Mouse (Mus musculus) midbrain, embryonic 16.5 days (tissue): ENCODE measurements around the gene Calhm1. TPM values are rescaled to one million over a fixed set of nuclear protein-coding genes. Genes with fewer than 3 reads are reported as not detected.

Experiments used
- ATAC-seq: fragments of 200-750 bp; cut with Nextera tagmentation; 2 replicates; pipeline ENCODE4 v1.8.0; 2017; ENCODE audit warnings: moderate TSS enrichment
- H3K27ac ChIP-seq: fragments of 300-500 bp; sonication (generic); 2 replicates; pipeline ENCODE4 v1.5.1; 2014; ENCODE audit warnings: mild to moderate bottlenecking, low read length, mixed read lengths
- H3K27me3 ChIP-seq: fragments of 300-500 bp; sonication (generic); 2 replicates; pipeline ENCODE4 v1.6.1; 2014; ENCODE audit warnings: low read depth, low read length, mixed read lengths; ENCODE audit not compliant: control insufficient read depth, insufficient read depth
- H3K36me3 ChIP-seq: fragments of 300-500 bp; sonication (generic); 2 replicates; pipeline ENCODE4 v1.6.1; 2014; ENCODE audit warnings: mild to moderate bottlenecking, low read length, moderate library complexity, mixed read lengths; ENCODE audit not compliant: control insufficient read depth, insufficient read depth
- H3K4me1 ChIP-seq: fragments of 300-500 bp; sonication (generic); 2 replicates; pipeline ENCODE4 v1.6.1; 2014; ENCODE audit warnings: mild to moderate bottlenecking, low read length, mixed read lengths; ENCODE audit not compliant: control insufficient read depth, insufficient read depth
- H3K4me2 ChIP-seq: fragments of 300-500 bp; sonication (generic); 2 replicates; pipeline ENCODE4 v1.6.1; 2014; ENCODE audit warnings: mild to moderate bottlenecking, low read length, mixed read lengths
- H3K4me3 ChIP-seq: fragments of 300-500 bp; sonication (generic); 2 replicates; pipeline ENCODE4 v1.5.1; 2014; ENCODE audit warnings: low read depth, mild to moderate bottlenecking, low read length, moderate library complexity, mixed read lengths
- H3K9ac ChIP-seq: fragments of 300-500 bp; sonication (generic); 2 replicates; pipeline ENCODE4 v1.6.1; 2014; ENCODE audit warnings: low read depth, low read length, mixed read lengths
- H3K9me3 ChIP-seq: fragments of 300-500 bp; sonication (generic); replicated peaks from 2 replicates; pipeline ENCODE4 v1.6.1; 2014; ENCODE audit warnings: mild to moderate bottlenecking, low read length, mixed read lengths; ENCODE audit not compliant: control insufficient read depth, poor library complexity, severe bottlenecking
- WGBS: fragments of 180-500 bp; shearing (Covaris S2); extraction: QIAGEN DNeasy Blood & Tissue Kit; methylation state at CpG from one replicate; pipeline ENCODE4 v1.1.7; 2014; 5-methylcytosine and 5-hydroxymethylcytosine counted together
- polyA plus RNA-seq: library from polyadenylated mRNA; unstranded; fragments of >200 nt; fragmentation: Nextera tagmentation; extraction: Ambion mirVana; gene quantifications from 2 replicates; pipeline ENCODE4 v1.2.1, GENCODE M21; 2015

Calhm1 gene
- polyA plus RNA-seq, 1 experiment from 2014 or later: not detected

DNA sequence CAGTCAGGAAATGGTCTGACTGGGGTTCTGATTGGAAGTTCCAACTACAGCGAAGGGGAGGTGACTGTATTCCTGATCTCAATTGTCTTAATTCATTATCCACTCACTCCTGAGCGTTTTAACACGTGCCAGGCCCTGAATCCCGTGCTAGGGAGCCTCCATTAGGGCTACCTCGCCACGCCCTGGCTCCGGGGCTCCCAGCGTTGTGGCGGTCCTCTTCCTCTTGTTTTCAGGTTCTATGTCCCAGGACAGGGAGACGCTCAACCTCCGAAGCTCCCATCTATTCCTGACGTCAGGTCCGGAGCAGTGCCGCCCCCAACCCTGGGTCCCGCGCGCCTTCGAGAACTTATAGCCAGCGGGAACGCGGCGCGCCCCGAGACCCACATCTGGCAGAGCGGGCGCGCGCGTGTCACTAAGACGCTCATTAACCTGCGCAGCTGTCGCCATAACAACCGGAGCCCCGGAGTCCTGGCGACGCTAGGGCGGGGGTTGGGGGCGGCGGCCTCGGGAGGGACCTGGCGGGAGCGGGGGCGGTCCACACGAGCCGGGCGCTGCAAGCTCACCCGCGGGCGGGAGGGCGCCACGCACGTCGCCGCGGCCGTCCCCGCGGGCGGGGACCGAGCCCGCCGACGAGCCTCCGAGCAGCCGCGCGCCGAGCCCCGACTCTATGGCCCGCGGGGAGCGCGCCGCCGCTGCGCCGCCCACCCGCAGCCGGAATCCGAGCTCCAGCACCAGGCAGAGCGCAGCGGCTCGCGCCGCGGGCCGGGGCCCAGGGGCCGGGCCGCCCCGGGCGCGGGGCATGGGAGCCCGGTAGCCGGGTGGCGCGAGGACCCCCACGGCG is 34.6 kb upstream of the Calhm1 start, which contains the start of gene Neurl1a:
TSS of gene Neurl1a (plus strand) at position 390 of the 841 bp plus-strand sequence.
- 0 out of 2 replicates have a peak, but pooled peaks cover 4% of the 10 kb centered on the region for H3K27me3 ChIP-seq

DNA sequence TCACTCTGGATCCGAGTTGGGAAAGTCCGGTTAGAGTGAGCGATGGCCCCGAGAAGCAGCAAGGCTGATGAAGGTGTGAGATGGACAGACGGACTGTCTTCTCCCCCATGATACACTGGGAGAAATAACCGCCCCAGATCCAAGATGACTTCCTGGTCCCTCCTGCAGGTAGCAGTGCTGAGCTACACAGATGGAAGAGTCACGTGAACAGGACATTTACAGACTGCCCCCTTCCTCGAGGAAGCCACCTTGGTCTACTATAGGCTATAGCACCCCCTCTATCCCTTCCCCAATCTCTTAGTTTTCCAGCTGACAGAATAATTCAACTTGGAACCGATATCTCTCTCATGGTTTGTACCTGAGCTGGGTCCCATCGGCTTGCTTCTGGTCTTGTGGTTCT is 33.9 kb upstream of the Calhm1 start:
- WGBS: 26% methylated on average over 10 of the region's 10 CpGs
- Histone ChIP-seq H3K27ac (no peak overlapping the region), H3K27me3 (0 out of 2 replicates have a peak, but pooled peaks cover 4% of the 10 kb centered on the region), H3K9ac (no peak overlapping the region), H3K9me3 (peaks cover 4% of the 10 kb centered on the region; the same call in 1 of the 2 replicates), H3K4me1 (peaks cover 11% of the 10 kb centered on the region), H3K4me3 (peak overlapping the region; percentile 84), H3K36me3 (no peaks in the 10 kb centered on the region), H3K4me2 (peak overlapping the region; percentile 85)
- ATAC-seq: peak; percentile 15

More for the DNA sequence above, 34.6 kb upstream of the Calhm1 start, which contains the start of gene Neurl1a:
- peaks cover 11% of the 10 kb centered on the region for H3K4me1 ChIP-seq
- ATAC-seq: peak; percentile 79
- no peaks in the 10 kb centered on the region for H3K36me3 ChIP-seq
- H3K4me2 ChIP-seq: peak within 1 kb of the TSS; percentile 85
- H3K4me3 ChIP-seq: peak within 1 kb of the TSS; percentile 84
- peak within 1 kb of the TSS; percentile 84 for H3K27ac ChIP-seq
- under 1% methylated on average over 64 of the region's 98 CpGs for WGBS
- peak within 1 kb of the TSS; percentile 81 for H3K9ac ChIP-seq
- peaks cover 4% of the 10 kb centered on the region; the same call in 1 of the 2 replicates for H3K9me3 ChIP-seq

DNA sequence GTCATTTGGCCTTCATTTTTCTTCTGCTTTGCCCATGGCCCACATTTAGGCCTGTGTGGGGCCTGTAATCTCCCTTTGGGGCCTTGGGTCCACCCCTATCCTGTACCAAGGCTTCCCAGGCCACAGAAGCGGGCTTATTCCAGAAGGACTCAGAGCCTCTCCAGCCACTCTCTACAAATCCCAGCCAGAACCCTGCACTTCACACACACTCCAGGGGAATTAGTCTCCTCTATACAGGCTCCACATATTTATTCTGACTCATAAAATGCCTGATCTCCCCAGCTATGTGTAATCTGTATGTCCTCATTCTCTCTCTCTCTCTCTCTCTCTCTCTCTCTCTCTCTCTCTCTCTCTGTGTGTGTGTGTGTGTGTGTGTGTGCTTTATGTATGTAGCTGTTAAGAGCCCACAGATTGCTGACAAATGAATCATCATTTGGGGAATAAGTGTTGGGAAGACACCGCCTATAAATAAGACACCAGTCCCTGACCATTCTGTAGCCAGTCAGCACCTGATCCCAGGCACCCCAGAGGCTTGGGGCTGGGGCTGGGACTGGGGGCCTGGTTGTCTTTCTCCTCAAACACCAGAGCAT is 33.0 kb upstream of the Calhm1 start:
- Histone ChIP-seq H3K9ac (no peak overlapping the region), H3K9me3 (peaks cover 1% of the 10 kb centered on the region; the same call in 1 of the 2 replicates), H3K36me3 (no peaks in the 10 kb centered on the region), H3K27me3 (0 out of 2 replicates have a peak, but pooled peaks cover 4% of the 10 kb centered on the region), H3K4me3 (no peak overlapping the region), H3K4me1 (peaks cover 11% of the 10 kb centered on the region), H3K4me2 (no peak overlapping the region), H3K27ac (no peak overlapping the region)
- WGBS: 64% methylated on average over 2 of the region's 2 CpGs
- no peak for ATAC-seq

DNA sequence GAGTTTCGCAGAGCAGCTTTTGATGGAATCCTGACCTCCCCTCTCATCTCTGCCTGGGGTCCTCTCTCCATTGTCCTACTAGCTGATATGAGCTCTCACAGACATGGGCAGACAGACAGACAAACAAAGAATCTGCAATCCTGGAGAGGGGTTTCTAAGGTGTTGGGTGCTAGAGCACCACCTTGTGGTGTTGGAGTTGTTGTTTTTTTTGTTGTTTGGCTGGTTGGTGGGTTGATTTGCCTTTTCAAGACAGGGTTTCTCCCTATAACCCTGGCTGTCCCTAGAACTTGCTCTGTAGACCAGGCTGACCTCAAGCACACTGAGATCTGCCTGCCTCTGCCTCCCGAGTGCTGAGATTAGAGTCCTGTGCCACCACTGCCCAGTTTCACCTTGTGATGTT is 31.4 kb upstream of the Calhm1 start:
- Histone ChIP-seq H3K9me3 (no peaks in the 10 kb centered on the region), H3K27ac (no peak overlapping the region), H3K36me3 (no peaks in the 10 kb centered on the region), H3K9ac (no peak overlapping the region), H3K4me3 (no peak overlapping the region), H3K27me3 (no peaks in the 10 kb centered on the region), H3K4me1 (peaks cover 5% of the 10 kb centered on the region), H3K4me2 (no peak overlapping the region)
- 71% methylated on average over 2 of the region's 2 CpGs for WGBS
- no peak for ATAC-seq

DNA sequence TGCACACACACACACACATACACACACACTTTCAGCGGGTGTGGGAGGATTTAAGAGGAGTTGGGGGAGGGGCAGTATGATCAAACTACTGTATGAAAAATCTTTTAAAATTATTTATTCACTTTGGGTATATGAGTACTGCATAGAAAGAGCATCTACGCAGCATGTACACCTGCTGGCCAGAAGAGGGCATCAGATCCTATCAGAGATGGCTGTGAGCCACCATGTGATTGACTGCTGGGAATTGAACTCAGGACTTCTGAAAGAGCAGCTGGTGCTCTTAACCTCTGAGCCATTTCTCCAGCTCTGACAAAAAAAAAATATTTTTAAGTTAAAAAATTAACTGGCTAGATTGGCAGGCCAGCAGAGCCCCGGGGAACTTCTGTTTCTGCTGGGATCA is 30.5 kb upstream of the Calhm1 start:
- no peaks in the 10 kb centered on the region for H3K27me3 ChIP-seq
- H3K9me3 ChIP-seq: no peaks in the 10 kb centered on the region
- H3K36me3 ChIP-seq: no peaks in the 10 kb centered on the region
- no peak for ATAC-seq
- 64% methylated on average over 3 of the region's 3 CpGs for WGBS
- no peak overlapping the region for H3K4me3 ChIP-seq
- H3K27ac ChIP-seq: no peak overlapping the region
- no peak overlapping the region for H3K4me2 ChIP-seq
- no peak overlapping the region for H3K9ac ChIP-seq
- H3K4me1 ChIP-seq: no peaks in the 10 kb centered on the region

DNA sequence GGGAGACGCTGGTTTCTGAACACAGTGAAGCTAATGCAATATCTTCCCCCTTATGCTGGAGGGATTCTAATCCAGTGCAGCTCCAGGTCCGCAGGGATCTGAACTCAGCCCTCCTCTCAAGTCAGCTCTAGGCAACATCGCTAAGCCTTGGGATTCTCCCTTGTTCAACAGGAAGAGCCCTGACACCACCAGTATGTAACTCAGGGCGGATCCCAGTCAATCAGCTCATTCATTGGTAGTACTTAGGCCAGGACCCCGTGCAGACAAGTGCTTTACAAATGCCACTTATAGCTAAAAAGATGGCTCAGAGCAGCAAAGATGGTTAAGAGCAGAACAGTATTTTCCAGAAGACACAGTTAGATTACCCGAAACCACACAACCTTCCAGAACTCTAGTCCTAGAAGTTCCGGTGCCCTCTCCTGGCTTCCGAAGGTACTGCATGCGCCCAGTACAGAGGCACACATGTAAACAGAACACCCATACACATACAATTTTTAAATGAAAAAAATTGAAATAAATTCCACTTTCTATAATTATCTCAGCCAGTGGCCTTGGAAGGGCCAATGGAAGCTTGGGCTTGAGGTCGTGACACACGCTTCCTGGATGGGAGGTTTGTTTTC is 24.8 kb upstream of the Calhm1 start:
- H3K27me3 ChIP-seq: no peaks in the 10 kb centered on the region
- H3K36me3 ChIP-seq: no peaks in the 10 kb centered on the region
- 26% methylated on average over 11 of the region's 11 CpGs for WGBS
- H3K4me1 ChIP-seq: no peaks in the 10 kb centered on the region
- no peaks in the 10 kb centered on the region for H3K9me3 ChIP-seq
- no peak overlapping the region for H3K4me3 ChIP-seq
- no peak overlapping the region for H3K9ac ChIP-seq
- no peak overlapping the region for H3K27ac ChIP-seq
- H3K4me2 ChIP-seq: peak overlapping the region; percentile 30; the same call in 1 of the 2 replicates
- ATAC-seq: 0 out of 2 replicates have a peak, but pooled peaks have one; percentile 14

DNA sequence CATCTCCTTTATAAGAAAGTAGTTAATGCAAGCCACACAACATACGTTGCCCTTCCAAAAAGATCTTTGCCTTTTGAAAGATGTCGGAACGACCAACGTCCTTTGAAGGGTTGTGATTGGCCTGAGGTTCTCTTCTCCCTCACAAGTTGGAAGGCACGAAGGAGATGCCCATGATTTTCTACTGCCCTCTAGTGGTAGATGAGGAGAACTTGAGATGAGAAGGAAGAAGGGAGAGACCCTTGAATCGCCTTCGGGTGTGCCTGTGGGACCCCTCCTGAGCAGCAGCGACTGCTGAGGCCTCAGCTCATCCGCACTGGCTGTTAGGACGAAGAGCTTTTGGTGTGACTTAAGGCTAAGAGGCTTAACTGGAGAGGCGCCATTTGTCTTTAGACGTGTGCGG is 24.2 kb upstream of the Calhm1 start:
- ATAC-seq: no peak
- Histone ChIP-seq H3K9ac (no peak overlapping the region), H3K27ac (no peak overlapping the region), H3K4me2 (peak overlapping the region; percentile 30), H3K4me1 (no peaks in the 10 kb centered on the region), H3K9me3 (no peaks in the 10 kb centered on the region), H3K36me3 (no peaks in the 10 kb centered on the region), H3K4me3 (no peak overlapping the region), H3K27me3 (no peaks in the 10 kb centered on the region)
- 7% methylated on average over 13 of the region's 13 CpGs for WGBS

DNA sequence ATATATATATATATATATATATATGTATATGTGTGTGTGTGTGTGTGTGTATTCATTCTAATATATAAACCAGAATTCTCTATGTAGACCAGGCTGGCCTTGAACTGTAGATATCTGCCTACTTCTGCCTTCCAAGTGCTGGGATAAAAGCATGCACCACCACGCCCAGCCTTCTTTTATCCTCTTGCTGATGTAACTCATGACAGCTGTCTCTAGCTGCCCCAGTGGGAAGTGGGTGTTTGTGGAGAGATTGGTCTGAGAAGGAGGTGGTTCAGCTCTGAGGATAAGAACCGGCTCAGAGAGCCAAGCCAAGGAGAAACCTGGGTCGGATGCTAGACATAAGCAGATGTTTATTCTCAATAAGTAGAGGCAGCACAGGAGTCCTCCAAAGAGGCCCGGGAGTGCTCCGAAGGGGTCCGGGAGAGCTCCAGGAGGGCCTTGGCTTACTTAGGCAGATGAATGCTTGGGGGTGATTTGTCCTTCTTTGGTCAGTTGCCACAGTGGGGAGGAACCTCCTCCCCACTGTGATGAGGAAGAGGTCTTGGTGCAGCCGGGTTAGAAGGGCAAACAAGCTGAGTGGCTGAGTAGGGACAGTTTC is 23.7 kb upstream of the Calhm1 start:
- Histone ChIP-seq H3K4me2 (no peak overlapping the region; the same call in 1 of the 2 replicates), H3K36me3 (no peaks in the 10 kb centered on the region), H3K9me3 (no peaks in the 10 kb centered on the region), H3K9ac (no peak overlapping the region), H3K4me1 (no peaks in the 10 kb centered on the region), H3K4me3 (no peak overlapping the region), H3K27me3 (no peaks in the 10 kb centered on the region), H3K27ac (no peak overlapping the region)
- 44% methylated on average over 7 of the region's 7 CpGs for WGBS
- no peak for ATAC-seq
